Mouse (Mus musculus) layer of hippocampus, postnatal 10 days (tissue): ENCODE measurements around the gene Nipa1. TPM values are rescaled to one million over a fixed set of nuclear protein-coding genes. Genes with fewer than 3 reads are reported as not detected.

Source experiments
- DNase-seq, 2 experiments: peaks; one replicate each; pipeline ENCODE4 v3.0.0; 2021; ENCODE audit warnings: low spot score in 2 of 2
- total RNA-seq, 2 experiments: library from RNA; stranded (reverse); gene quantifications; 2 replicates each; pipeline ENCODE4 v1.2.3; 2021

The Nipa1 gene
- total RNA-seq, 2 experiments from 2014 or later: 70.0 to 75.4 TPM

- no peak for DNase-seq
Measured at GRCm38 (mm10) chr7:56011018-56011333, 8.8 kb downstream of the Nipa1 start.

- no peak for DNase-seq
Measured at GRCm38 (mm10) chr7:56010318-56011017, 9.3 kb downstream of the Nipa1 start.

GRCm38 (mm10) chr7:55998997-55999396 is 20.8 kb downstream of the Nipa1 start:
- no peak for DNase-seq

GRCm38 (mm10) chr7:55995013-55995412 is 24.7 kb downstream of the Nipa1 start:
- DNase-seq: peak; percentile 29 to 35

GRCm38 (mm10) chr7:55991858-55992257 is 27.9 kb downstream of the Nipa1 start:
- DNase-seq: no peak

GRCm38 (mm10) chr7:55991129-55991528 is 28.6 kb downstream of the Nipa1 start:
- no peak for DNase-seq

- peak; percentile 89 to 90 for DNase-seq
Measured at GRCm38 (mm10) chr7:55986526-55987214, 33.1 kb downstream of the Nipa1 start.

- no peak for DNase-seq
Measured at GRCm38 (mm10) chr7:55984754-55985153, 35.0 kb downstream of the Nipa1 start.

GRCm38 (mm10) chr7:55983107-55983506 is 36.6 kb downstream of the Nipa1 start:
- DNase-seq: no peak

- no peak for DNase-seq
Measured at GRCm38 (mm10) chr7:55982010-55982700, 37.6 kb downstream of the Nipa1 start.

GRCm38 (mm10) chr7:55981511-55981910 is 38.2 kb downstream of the Nipa1 start:
- DNase-seq: no peak

- no peak for DNase-seq
Measured at GRCm38 (mm10) chr7:55974429-55974828, 45.3 kb downstream of the Nipa1 start.

- no peak for DNase-seq
Measured at GRCm38 (mm10) chr7:55969415-55969814, 50.3 kb downstream of the Nipa1 start.

GRCm38 (mm10) chr7:55968258-55968901 is 51.4 kb downstream of the Nipa1 start:
- DNase-seq: peak in 1 of 2 experiments; percentile 10

- peak in 1 of 2 experiments; percentile 14 for DNase-seq
Measured at GRCm38 (mm10) chr7:55966866-55967460, 52.8 kb downstream of the Nipa1 start.

- peak; percentile 94 to 95 for DNase-seq
Measured at GRCm38 (mm10) chr7:55962004-55962908, 57.5 kb downstream of the Nipa1 start, which contains the start of gene Nipa2. TSS of gene Nipa2 (minus strand) at chr7:55962476.

GRCm38 (mm10) chr7:55960506-55960905 is 59.2 kb downstream of the Nipa1 start:
- no peak for DNase-seq

- DNase-seq: no peak
Measured at GRCm38 (mm10) chr7:55959801-55960200, 60.0 kb downstream of the Nipa1 start.

GRCm38 (mm10) chr7:55957916-55958315 is 61.8 kb downstream of the Nipa1 start:
- DNase-seq: no peak

- DNase-seq: no peak
Measured at GRCm38 (mm10) chr7:55957178-55957577, 62.6 kb downstream of the Nipa1 start.
